Mouse (Mus musculus) olfactory bulb, adult 2 months (tissue): Measurements from ENCODE around the gene Edc4.

Experiments
- CTCF ChIP-seq: fragments of 200-500 bp; IDR thresholded peaks from 2 replicates; pipeline ENCODE4 v1.5.1; 2012; ENCODE audit warnings: low read depth, mild to moderate bottlenecking, low read length, moderate library complexity; ENCODE audit not compliant: insufficient read depth
- POLR2A ChIP-seq: fragments of 200-500 bp; IDR thresholded peaks from 2 replicates; pipeline ENCODE4 v1.6.1; 2012; ENCODE audit warnings: mild to moderate bottlenecking, low read depth, low read length, moderate library complexity; ENCODE audit not compliant: insufficient read depth

GRCm38 (mm10) chr8:105890870-105891269 lies 10.2 kb downstream of the Edc4 start:
- no peak for TF ChIP-seq POLR2A
- TF ChIP-seq CTCF = no peak
